Mouse (Mus musculus) hindbrain, postnatal 0 days (tissue): Measurements from ENCODE around the gene Angel2. TPM values are rescaled to one million over a fixed set of nuclear protein-coding genes. Genes with fewer than 3 reads are reported as not detected.

Source experiments
- ATAC-seq: fragments of 200-750 bp; cut with Nextera tagmentation; 2 replicates; pipeline ENCODE4 v1.8.0; 2017; ENCODE audit warnings: mild to moderate bottlenecking, moderate TSS enrichment, moderate library complexity
- DNase-seq: peaks from one replicate; pipeline ENCODE4 v3.0.0-alpha.2; 2015; ENCODE audit warnings: low spot score
- H3K27ac ChIP-seq: fragments of 300-500 bp; sonication (generic); 2 replicates; pipeline ENCODE4 v1.5.1; 2014; ENCODE audit warnings: mild to moderate bottlenecking
- H3K27me3 ChIP-seq: fragments of 300-500 bp; sonication (generic); 2 replicates; pipeline ENCODE4 v1.6.1; 2014; ENCODE audit warnings: low read length, mixed read lengths; ENCODE audit not compliant: insufficient read depth
- H3K36me3 ChIP-seq: fragments of 300-500 bp; sonication (generic); 2 replicates; pipeline ENCODE4 v1.6.1; 2014; ENCODE audit warnings: low read length, mixed read lengths; ENCODE audit not compliant: insufficient read depth
- H3K4me1 ChIP-seq: fragments of 300-500 bp; sonication (generic); 2 replicates; pipeline ENCODE4 v1.6.1; 2014; ENCODE audit warnings: antibody characterized with exemption, low read length, mixed read lengths; ENCODE audit not compliant: insufficient read depth
- H3K4me2 ChIP-seq: fragments of 300-500 bp; sonication (generic); 2 replicates; pipeline ENCODE4 v1.6.1; 2014; ENCODE audit warnings: low read depth, mild to moderate bottlenecking, low read length, moderate library complexity, mixed read lengths
- H3K4me3 ChIP-seq: fragments of 300-500 bp; sonication (generic); 2 replicates; pipeline ENCODE4 v1.5.1; 2014; ENCODE audit warnings: low read length
- H3K9ac ChIP-seq: fragments of 300-500 bp; sonication (generic); replicated peaks from 2 replicates; pipeline ENCODE4 v1.6.1; 2014; ENCODE audit warnings: mild to moderate bottlenecking, low read length, moderate library complexity, mixed read lengths
- H3K9me3 ChIP-seq: fragments of 300-500 bp; sonication (generic); 2 replicates; pipeline ENCODE4 v1.6.1; 2016; ENCODE audit warnings: low read length, mixed read lengths
- CTCF ChIP-seq: IDR thresholded peaks from 2 replicates; pipeline ENCODE4 v1.5.1; 2016; ENCODE audit warnings: antibody characterized with exemption, control low read depth, low read depth
- WGBS: fragments of 180-500 bp; shearing (Covaris S2); extraction: QIAGEN DNeasy Blood & Tissue Kit; methylation state at CpG from one replicate; pipeline ENCODE4 v1.1.7; 2014; 5-methylcytosine and 5-hydroxymethylcytosine counted together
- polyA plus RNA-seq: library from polyadenylated mRNA; unstranded; fragments of >200 nt; fragmentation: Nextera tagmentation; extraction: Ambion mirVana; gene quantifications from 2 replicates; pipeline ENCODE4 v1.2.1, GENCODE M21; 2015
- total RNA-seq: library from RNA; depleted of rRNA; stranded (reverse); fragments of >200 nt; gene quantifications from 2 replicates; pipeline ENCODE4 v1.2.3, GENCODE M21; 2014

Angel2 gene
- total and polyA plus RNA-seq, 2 experiments from 2014 or later = 28.4 to 39.4 TPM

- peak within 1 kb of the TSS; percentile 84 for H3K4me3 ChIP-seq
- peak within 1 kb of the TSS; percentile 86 for H3K9ac ChIP-seq
- no peaks in the 10 kb centered on the region for H3K36me3 ChIP-seq
- no peaks in the 10 kb centered on the region for H3K4me1 ChIP-seq
- ATAC-seq (peak; percentile 97), DNase-seq (peak; percentile 92)
- peak within 1 kb of the TSS; percentile 88 for H3K4me2 ChIP-seq
- H3K27ac ChIP-seq = peak within 1 kb of the TSS; percentile 73
- H3K9me3 ChIP-seq = no peaks in the 10 kb centered on the region
- no peaks in the 10 kb centered on the region for H3K27me3 ChIP-seq
- under 1% methylated on average over 47 of the region's 47 CpGs for WGBS
- TF ChIP-seq CTCF = no peak
Measured at GRCm38 (mm10) chr1:190911415-190912123, 13.3 kb upstream of the Angel2 start, which contains the start of gene Rps6kc1. Gene Rps6kc1 (minus strand): TSS chr1:190911770.

- 0 out of 2 replicates have a peak overlapping the region, but pooled peaks have one; percentile 88 for H3K4me2 ChIP-seq
- no peak overlapping the region for H3K4me3 ChIP-seq
- DNase-seq (no peak), ATAC-seq (no peak)
- WGBS = 41% methylated on average over 1 of the region's 1 CpGs
- TF ChIP-seq CTCF = peak; percentile 15; the same call in 1 of the 2 replicates
- no peak overlapping the region for H3K27ac ChIP-seq
- H3K4me1 ChIP-seq = no peaks in the 10 kb centered on the region
- H3K36me3 ChIP-seq = no peaks in the 10 kb centered on the region
- no peaks in the 10 kb centered on the region for H3K27me3 ChIP-seq
- H3K9me3 ChIP-seq = no peaks in the 10 kb centered on the region
- H3K9ac ChIP-seq = no peak overlapping the region
Measured at GRCm38 (mm10) chr1:190912623-190913022, 12.3 kb upstream of the Angel2 start.

GRCm38 (mm10) chr1:190918938-190919337 lies 6.0 kb upstream of the Angel2 start:
- Histone ChIP-seq H3K9ac (no peak overlapping the region), H3K36me3 (no peaks in the 10 kb centered on the region), H3K4me3 (no peak overlapping the region), H3K4me1 (no peaks in the 10 kb centered on the region), H3K9me3 (no peaks in the 10 kb centered on the region), H3K4me2 (no peak overlapping the region), H3K27me3 (no peaks in the 10 kb centered on the region), H3K27ac (no peak overlapping the region)
- DNase-seq (no peak), ATAC-seq (no peak)
- no peak for TF ChIP-seq CTCF
- 65% methylated on average over 7 of the region's 7 CpGs for WGBS

GRCm38 (mm10) chr1:190919725-190920469 lies 5.0 kb upstream of the Angel2 start:
- Histone ChIP-seq H3K36me3 (no peaks in the 10 kb centered on the region), H3K4me1 (no peaks in the 10 kb centered on the region), H3K4me3 (no peak overlapping the region), H3K9me3 (no peaks in the 10 kb centered on the region), H3K27me3 (no peaks in the 10 kb centered on the region), H3K27ac (no peak overlapping the region), H3K9ac (no peak overlapping the region), H3K4me2 (no peak overlapping the region)
- no peak for TF ChIP-seq CTCF
- ATAC-seq = no peak
- DNase-seq = no peak
- WGBS = 71% methylated on average over 8 of the region's 8 CpGs

- DNase-seq (no peak), ATAC-seq (no peak)
- no peak overlapping the region for H3K9ac ChIP-seq
- H3K9me3 ChIP-seq = no peaks in the 10 kb centered on the region
- 97% methylated on average over 3 of the region's 3 CpGs for WGBS
- no peak overlapping the region for H3K4me3 ChIP-seq
- H3K36me3 ChIP-seq = no peaks in the 10 kb centered on the region
- TF ChIP-seq CTCF = no peak
- no peak overlapping the region for H3K27ac ChIP-seq
- no peaks in the 10 kb centered on the region for H3K27me3 ChIP-seq
- H3K4me2 ChIP-seq = peak overlapping the region; percentile 76
- peaks cover 4% of the 10 kb centered on the region; the same call in 1 of the 2 replicates for H3K4me1 ChIP-seq
Measured at GRCm38 (mm10) chr1:190927311-190927710, 2.4 kb downstream of the Angel2 start.

GRCm38 (mm10) chr1:190927751-190928369 lies 2.9 kb downstream of the Angel2 start:
- Histone ChIP-seq H3K9me3 (no peaks in the 10 kb centered on the region), H3K27ac (peak overlapping the region; percentile 98), H3K4me3 (peak overlapping the region; percentile 56), H3K4me2 (peak overlapping the region; percentile 76), H3K36me3 (no peaks in the 10 kb centered on the region), H3K9ac (peak overlapping the region; percentile 83), H3K4me1 (peaks cover 4% of the 10 kb centered on the region; the same call in 1 of the 2 replicates), H3K27me3 (no peaks in the 10 kb centered on the region)
- DNase-seq = peak; percentile 29
- no peak for TF ChIP-seq CTCF
- 16% methylated on average over 16 of the region's 16 CpGs for WGBS
- peak; percentile 39 for ATAC-seq
